Mouse (Mus musculus): ENCODE measurements around the gene Cpz. TPM values are rescaled to one million over a fixed set of nuclear protein-coding genes. Genes with fewer than 3 reads are reported as not detected.

The Cpz gene
- polyA plus RNA-seq, 1 experiment from 2014 or later, result 6.4 TPM

GRCm38 (mm10) chr5:35538022-35538421 lies 12.5 kb upstream of the Cpz start:
- WGBS, result 92% methylated on average over 3 of the region's 3 CpGs
- Histone ChIP-seq H3K9ac (ENCODE audit: low read depth, low read length) (no peak overlapping the region), H3K4me2 (replicated peaks; ENCODE audit: low read depth, low read length) (no peak overlapping the region), H3K27ac (ENCODE audit: low read depth, low read length) (no peak overlapping the region), H3K4me3 (ENCODE audit: low read depth, low read length) (no peak overlapping the region), H3K27me3 (ENCODE audit: control insufficient read depth, insufficient read depth, low read length) (no peaks in the 10 kb centered on the region), H3K36me3 (ENCODE audit: control insufficient read depth, insufficient read depth, low read length) (no peaks in the 10 kb centered on the region), H3K4me1 (replicated peaks; ENCODE audit: control insufficient read depth, insufficient read depth, low read length) (no peaks in the 10 kb centered on the region), H3K9me3 (ENCODE audit: control insufficient read depth, low read length) (no peaks in the 10 kb centered on the region)
- DNase-seq (ENCODE audit: low spot score) (no peak), ATAC-seq (ENCODE audit: low FRiP score) (no peak)

- no peak overlapping the region for H3K27ac ChIP-seq (ENCODE audit: low read depth, low read length)
- H3K9me3 ChIP-seq (ENCODE audit: control insufficient read depth, low read length), result no peaks in the 10 kb centered on the region
- H3K4me3 ChIP-seq (ENCODE audit: low read depth, low read length), result no peak overlapping the region
- H3K4me1 ChIP-seq (replicated peaks; ENCODE audit: control insufficient read depth, insufficient read depth, low read length), result no peaks in the 10 kb centered on the region
- DNase-seq (ENCODE audit: low spot score) (no peak), ATAC-seq (ENCODE audit: low FRiP score) (no peak)
- 76% methylated on average over 1 of the region's 1 CpGs for WGBS
- H3K36me3 ChIP-seq (ENCODE audit: control insufficient read depth, insufficient read depth, low read length), result no peaks in the 10 kb centered on the region
- no peaks in the 10 kb centered on the region for H3K27me3 ChIP-seq (ENCODE audit: control insufficient read depth, insufficient read depth, low read length)
- no peak overlapping the region for H3K4me2 ChIP-seq (replicated peaks; ENCODE audit: low read depth, low read length)
- H3K9ac ChIP-seq (ENCODE audit: low read depth, low read length), result no peak overlapping the region
Measured at GRCm38 (mm10) chr5:35537474-35537873, 12.0 kb upstream of the Cpz start.

- Histone ChIP-seq H3K4me3 (ENCODE audit: low read depth, low read length) (no peak overlapping the region), H3K27ac (ENCODE audit: low read depth, low read length) (no peak overlapping the region), H3K9me3 (ENCODE audit: control insufficient read depth, low read length) (no peaks in the 10 kb centered on the region), H3K4me2 (replicated peaks; ENCODE audit: low read depth, low read length) (no peak overlapping the region), H3K4me1 (replicated peaks; ENCODE audit: control insufficient read depth, insufficient read depth, low read length) (no peaks in the 10 kb centered on the region), H3K36me3 (ENCODE audit: control insufficient read depth, insufficient read depth, low read length) (no peaks in the 10 kb centered on the region), H3K27me3 (ENCODE audit: control insufficient read depth, insufficient read depth, low read length) (peaks cover 2% of the 10 kb centered on the region; the same call in 1 of the 2 replicates), H3K9ac (ENCODE audit: low read depth, low read length) (no peak overlapping the region)
- WGBS, result 72% methylated on average over 3 of the region's 3 CpGs
- peak; percentile 22 for DNase-seq (ENCODE audit: low spot score)
- ATAC-seq (ENCODE audit: low FRiP score), result no peak
Measured at GRCm38 (mm10) chr5:35536271-35536670, 10.8 kb upstream of the Cpz start.

- ATAC-seq (ENCODE audit: low FRiP score) (no peak), DNase-seq (ENCODE audit: low spot score) (peak; percentile 61)
- Histone ChIP-seq H3K9me3 (ENCODE audit: control insufficient read depth, low read length) (no peaks in the 10 kb centered on the region), H3K27ac (ENCODE audit: low read depth, low read length) (no peak overlapping the region), H3K27me3 (ENCODE audit: control insufficient read depth, insufficient read depth, low read length) (peaks cover 2% of the 10 kb centered on the region; the same call in 1 of the 2 replicates), H3K4me2 (replicated peaks; ENCODE audit: low read depth, low read length) (no peak overlapping the region), H3K4me3 (ENCODE audit: low read depth, low read length) (no peak overlapping the region), H3K4me1 (replicated peaks; ENCODE audit: control insufficient read depth, insufficient read depth, low read length) (no peaks in the 10 kb centered on the region), H3K9ac (ENCODE audit: low read depth, low read length) (no peak overlapping the region), H3K36me3 (ENCODE audit: control insufficient read depth, insufficient read depth, low read length) (no peaks in the 10 kb centered on the region)
- 15% methylated on average over 10 of the region's 10 CpGs for WGBS
Measured at GRCm38 (mm10) chr5:35531586-35531985, 6.1 kb upstream of the Cpz start.

GRCm38 (mm10) chr5:35530442-35530841 lies 4.9 kb upstream of the Cpz start:
- no peak overlapping the region for H3K9ac ChIP-seq (ENCODE audit: low read depth, low read length)
- DNase-seq (ENCODE audit: low spot score), result peak; percentile 79
- 0 out of 2 replicates have a peak, but pooled peaks have one; percentile 25 for ATAC-seq (ENCODE audit: low FRiP score)
- no peaks in the 10 kb centered on the region for H3K9me3 ChIP-seq (ENCODE audit: control insufficient read depth, low read length)
- peaks cover 3% of the 10 kb centered on the region; the same call in 1 of the 2 replicates for H3K4me1 ChIP-seq (replicated peaks; ENCODE audit: control insufficient read depth, insufficient read depth, low read length)
- no peaks in the 10 kb centered on the region for H3K36me3 ChIP-seq (ENCODE audit: control insufficient read depth, insufficient read depth, low read length)
- 16% methylated on average over 4 of the region's 4 CpGs for WGBS
- peaks cover 2% of the 10 kb centered on the region for H3K27me3 ChIP-seq (ENCODE audit: control insufficient read depth, insufficient read depth, low read length)
- no peak overlapping the region for H3K27ac ChIP-seq (ENCODE audit: low read depth, low read length)
- no peak overlapping the region for H3K4me3 ChIP-seq (ENCODE audit: low read depth, low read length)
- no peak overlapping the region for H3K4me2 ChIP-seq (replicated peaks; ENCODE audit: low read depth, low read length)

- DNase-seq (ENCODE audit: low spot score), result peak; percentile 14
- 73% methylated on average over 2 of the region's 2 CpGs for WGBS
- no peak overlapping the region for H3K4me2 ChIP-seq (replicated peaks; ENCODE audit: low read depth, low read length)
Measured at GRCm38 (mm10) chr5:35524381-35524780, 1.1 kb downstream of the Cpz start.

GRCm38 (mm10) chr5:35523735-35524134 lies 1.8 kb downstream of the Cpz start:
- H3K27me3 ChIP-seq (ENCODE audit: control insufficient read depth, insufficient read depth, low read length), result peaks cover 13% of the 10 kb centered on the region
- H3K36me3 ChIP-seq (ENCODE audit: control insufficient read depth, insufficient read depth, low read length), result no peaks in the 10 kb centered on the region
- H3K9me3 ChIP-seq (ENCODE audit: control insufficient read depth, low read length), result no peaks in the 10 kb centered on the region
- peaks cover 8% of the 10 kb centered on the region for H3K4me1 ChIP-seq (replicated peaks; ENCODE audit: control insufficient read depth, insufficient read depth, low read length)
- H3K4me3 ChIP-seq (ENCODE audit: low read depth, low read length), result no peak overlapping the region
- peak; percentile 90 for DNase-seq (ENCODE audit: low spot score)
- 0% methylated on average over 5 of the region's 5 CpGs for WGBS
- H3K4me2 ChIP-seq (replicated peaks; ENCODE audit: low read depth, low read length), result no peak overlapping the region
- no peak overlapping the region for H3K9ac ChIP-seq (ENCODE audit: low read depth, low read length)
- no peak overlapping the region for H3K27ac ChIP-seq (ENCODE audit: low read depth, low read length)
- ATAC-seq (ENCODE audit: low FRiP score), result peak; percentile 31; the same call in 1 of the 2 replicates

More at GRCm38 (mm10) chr5:35524381-35524780, 1.1 kb downstream of the Cpz start:
- no peak overlapping the region for H3K4me3 ChIP-seq (ENCODE audit: low read depth, low read length)
- no peak for ATAC-seq (ENCODE audit: low FRiP score)
- peaks cover 13% of the 10 kb centered on the region for H3K27me3 ChIP-seq (ENCODE audit: control insufficient read depth, insufficient read depth, low read length)
- no peaks in the 10 kb centered on the region for H3K9me3 ChIP-seq (ENCODE audit: control insufficient read depth, low read length)
- no peaks in the 10 kb centered on the region for H3K36me3 ChIP-seq (ENCODE audit: control insufficient read depth, insufficient read depth, low read length)
- peaks cover 8% of the 10 kb centered on the region for H3K4me1 ChIP-seq (replicated peaks; ENCODE audit: control insufficient read depth, insufficient read depth, low read length)
- H3K9ac ChIP-seq (ENCODE audit: low read depth, low read length), result no peak overlapping the region
- H3K27ac ChIP-seq (ENCODE audit: low read depth, low read length), result no peak overlapping the region

- no peaks in the 10 kb centered on the region for H3K36me3 ChIP-seq (ENCODE audit: control insufficient read depth, insufficient read depth, low read length)
- H3K27ac ChIP-seq (ENCODE audit: low read depth, low read length), result no peak overlapping the region
- H3K9me3 ChIP-seq (ENCODE audit: control insufficient read depth, low read length), result no peaks in the 10 kb centered on the region
- no peak overlapping the region for H3K4me3 ChIP-seq (ENCODE audit: low read depth, low read length)
- 80% methylated on average over 11 of the region's 11 CpGs for WGBS
- ATAC-seq (ENCODE audit: low FRiP score), result no peak
- no peaks in the 10 kb centered on the region for H3K4me1 ChIP-seq (replicated peaks; ENCODE audit: control insufficient read depth, insufficient read depth, low read length)
- H3K27me3 ChIP-seq (ENCODE audit: control insufficient read depth, insufficient read depth, low read length), result no peaks in the 10 kb centered on the region
- no peak overlapping the region for H3K4me2 ChIP-seq (replicated peaks; ENCODE audit: low read depth, low read length)
- H3K9ac ChIP-seq (ENCODE audit: low read depth, low read length), result no peak overlapping the region
- DNase-seq (ENCODE audit: low spot score), result no peak
Measured at GRCm38 (mm10) chr5:35516781-35517180, 8.7 kb downstream of the Cpz start.

GRCm38 (mm10) chr5:35510589-35510988 lies 14.9 kb downstream of the Cpz start:
- Histone ChIP-seq H3K36me3 (ENCODE audit: control insufficient read depth, insufficient read depth, low read length) (no peaks in the 10 kb centered on the region), H3K4me2 (replicated peaks; ENCODE audit: low read depth, low read length) (no peak overlapping the region), H3K27me3 (ENCODE audit: control insufficient read depth, insufficient read depth, low read length) (no peaks in the 10 kb centered on the region), H3K4me1 (replicated peaks; ENCODE audit: control insufficient read depth, insufficient read depth, low read length) (no peaks in the 10 kb centered on the region), H3K9me3 (ENCODE audit: control insufficient read depth, low read length) (no peaks in the 10 kb centered on the region), H3K9ac (ENCODE audit: low read depth, low read length) (no peak overlapping the region), H3K4me3 (ENCODE audit: low read depth, low read length) (no peak overlapping the region), H3K27ac (ENCODE audit: low read depth, low read length) (no peak overlapping the region)
- WGBS, result 17% methylated on average over 5 of the region's 5 CpGs
- peak; percentile 90 for DNase-seq (ENCODE audit: low spot score)
- no peak for ATAC-seq (ENCODE audit: low FRiP score)

All from hindbrain, embryonic 11.5 days (tissue).